Mouse (Mus musculus) pancreas, adult 10 weeks (tissue): ENCODE results near the gene Bzw2. TPM values are rescaled to one million over a fixed set of nuclear protein-coding genes. Genes with fewer than 3 reads are reported as not detected.

ENCODE experiments used
- polyA plus RNA-seq: library from polyadenylated mRNA; stranded (reverse); fragments of 350-450 nt; fragmentation: Illumina TruSeq; extraction: RNeasy Lipid Tissue Mini Kit (QIAGEN cat#74804); gene quantifications from one replicate; pipeline ENCODE4 v1.2.3, GENCODE M21; 2015; ENCODE audit warnings: low read depth, low replicate concordance; ENCODE audit not compliant: insufficient read depth

Gene Bzw2
- 5.8 TPM for polyA plus RNA-seq

GRCm38 (mm10) chr12:36157638-36158308 is at the start of gene Bzw2:
Bzw2 (minus strand) TSS chr12:36158080.

DNA sequence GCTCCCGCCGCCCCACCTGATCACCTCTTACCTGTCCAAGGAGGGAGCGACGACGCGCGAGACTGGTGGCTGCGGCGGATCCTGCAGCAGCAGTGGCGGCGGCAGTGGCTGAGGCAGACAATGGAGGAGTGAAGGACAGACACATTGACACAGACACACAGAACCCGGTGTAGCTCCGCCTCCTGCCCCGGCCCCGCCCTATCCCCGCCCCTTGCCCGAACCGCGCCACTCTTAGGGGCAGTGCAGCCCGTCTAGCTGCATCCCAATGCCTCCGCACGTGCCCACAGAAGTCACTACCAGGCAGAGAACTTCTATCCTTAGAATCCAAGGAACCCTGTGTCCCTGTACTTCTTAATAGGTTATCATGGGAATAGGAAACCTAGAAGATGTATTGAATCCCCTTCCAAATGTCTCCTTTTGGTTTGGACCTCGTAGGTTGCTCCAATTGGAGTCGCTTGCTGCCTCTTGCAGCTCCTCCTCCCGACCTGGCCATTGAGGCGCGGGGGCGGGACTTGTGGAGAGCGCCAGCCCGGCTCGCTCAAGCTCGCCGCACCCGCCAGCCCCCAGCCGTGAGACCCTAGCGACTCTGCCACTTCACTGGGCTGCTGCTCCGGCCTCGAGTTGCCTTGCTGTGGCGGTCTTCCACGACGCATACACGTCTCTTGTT is 1.1 kb downstream of the Bzw2 start, which contains the start of gene Ankmy2:
Gene Ankmy2, plus strand, starts transcription at position 478 of the 667 bp plus-strand sequence.

GRCm38 (mm10) chr12:36042348-36042778 is 115.5 kb downstream of the Bzw2 start, which contains the start of gene Tspan13:
Tspan13 (minus strand) TSS chr12:36042500.

Other genes starting within 250 kb of the Bzw2 start
- not detected for gene Agr3, start 232.5 kb downstream of the Bzw2 start, polyA plus RNA-seq
- gene Agr2, start 165.2 kb downstream of the Bzw2 start, polyA plus RNA-seq, result not detected
- 26.8 TPM for gene Tspan13, start 115.6 kb downstream of the Bzw2 start, polyA plus RNA-seq
- gene Ankmy2, start 966 bp downstream of the Bzw2 start, polyA plus RNA-seq, result 7.2 TPM
- gene Lrrc72, start 95.3 kb upstream of the Bzw2 start, polyA plus RNA-seq, result not detected
- 7.6 TPM for gene Sostdc1, start 156.1 kb upstream of the Bzw2 start, polyA plus RNA-seq
- gene Ispd, start 223.4 kb upstream of the Bzw2 start, polyA plus RNA-seq, result 0.46 TPM
- not detected for gene D630036H23Rik, start 224.1 kb upstream of the Bzw2 start, polyA plus RNA-seq